Mouse (Mus musculus) lung, adult 2 months (tissue): Measurements from ENCODE around the gene Zfp825.

Experiments used
- CTCF ChIP-seq: fragments of 200-500 bp; IDR thresholded peaks from 2 replicates; pipeline ENCODE4 v1.5.1; 2011; ENCODE audit warnings: mild to moderate bottlenecking, low read length, control low read depth; ENCODE audit not compliant: insufficient read depth
- POLR2A ChIP-seq: fragments of 200-500 bp; IDR thresholded peaks from 2 replicates; pipeline ENCODE4 v1.6.1; 2011; ENCODE audit warnings: low read depth, mild to moderate bottlenecking, control low read depth, low read length, borderline replicate concordance; ENCODE audit errors: extremely low read depth

DNA sequence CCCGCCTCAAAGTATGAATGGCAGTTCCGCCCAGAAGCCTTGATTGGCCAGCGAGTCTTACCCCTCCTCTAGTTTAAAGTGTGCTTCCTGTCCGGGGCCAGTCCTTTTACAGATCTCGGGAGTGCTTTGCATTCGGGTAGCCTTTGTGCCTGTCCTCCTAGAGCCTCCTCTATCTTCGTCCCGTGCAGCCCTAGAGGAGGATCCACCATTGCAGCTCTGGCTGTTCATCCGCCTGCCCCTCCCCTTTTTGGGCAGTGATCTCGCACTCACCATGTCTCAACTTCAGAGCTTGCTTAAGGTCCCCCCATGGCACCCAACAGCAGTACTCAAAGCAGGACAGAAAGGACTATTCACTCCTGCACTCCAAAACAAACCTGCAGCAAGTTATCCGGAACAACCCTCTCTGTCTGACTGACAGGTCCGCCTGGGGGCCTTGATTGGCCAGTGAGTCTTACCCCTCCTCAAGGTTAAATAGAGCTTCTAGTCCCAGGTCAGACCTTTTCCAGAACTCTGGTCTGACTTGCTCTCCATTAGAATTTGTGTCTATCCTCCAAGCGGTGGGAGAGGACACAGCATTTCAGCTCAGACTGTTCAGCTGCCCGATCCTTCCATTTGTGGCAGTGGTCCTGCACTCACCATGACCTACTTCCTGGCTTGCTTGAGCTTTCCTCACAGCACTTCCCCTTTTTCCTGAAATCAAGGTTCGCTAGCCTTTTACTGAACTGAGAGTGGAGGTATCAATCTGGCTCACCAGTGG lies 28.9 kb upstream of the Zfp825 start:
- TF ChIP-seq CTCF (no peak), POLR2A (peak; percentile 74; the same call in 1 of the 2 replicates)
